Mouse (Mus musculus): Measurements from ENCODE around the gene Stxbp5.

DNA sequence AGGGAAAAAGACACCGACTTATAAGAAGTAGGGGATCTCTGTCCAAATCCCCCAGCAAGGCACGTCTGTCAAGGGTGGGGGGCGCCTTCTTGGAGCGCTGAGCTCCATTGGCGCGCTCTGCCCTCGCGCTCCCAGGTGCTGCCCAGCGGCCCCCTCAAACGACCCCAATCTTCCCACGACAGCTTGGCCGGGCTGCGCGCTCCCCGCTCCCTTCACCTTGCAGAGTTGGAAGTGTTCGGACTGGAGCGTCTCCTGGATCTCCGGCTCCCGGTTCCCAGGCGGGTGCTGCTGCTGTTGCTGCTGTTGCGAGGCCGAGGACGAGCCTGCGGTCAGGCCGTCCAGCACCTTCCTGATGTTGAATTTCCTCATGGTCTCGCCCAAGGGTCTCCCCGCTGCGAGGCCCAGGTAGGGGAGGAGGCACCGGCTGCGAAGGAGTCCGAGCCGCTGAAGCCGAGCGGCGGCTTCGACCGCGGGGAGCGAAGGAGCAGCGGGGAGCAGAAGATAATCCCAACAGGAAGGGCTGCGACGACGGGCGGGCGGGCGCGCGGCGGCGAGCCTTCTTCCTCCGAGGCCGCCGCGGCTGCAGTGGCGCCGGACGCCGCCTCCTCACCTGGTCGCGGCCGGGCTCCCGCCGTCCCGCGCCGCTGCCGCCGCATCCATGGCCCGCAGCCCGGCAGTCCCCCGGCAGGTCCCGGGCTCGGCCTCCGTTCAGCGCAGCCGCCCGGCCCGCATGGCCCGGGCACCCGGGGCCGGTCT lies 386 bp downstream of the Stxbp5 start:
- TF ChIP-seq POLR2A (IDR thresholded peaks at IDR 0.05; ENCODE audit: insufficient read depth, low read depth, low read length) (no peak), CTCF (IDR thresholded peaks at IDR 0.05; ENCODE audit: insufficient read depth, low read depth, low read length) (no peak)

Measured in olfactory bulb, adult 2 months (tissue).